Mouse (Mus musculus): ENCODE data around the gene Il9r. TPM values are rescaled to one million over a fixed set of nuclear protein-coding genes. Genes with fewer than 3 reads are reported as not detected.
"Not testable (repeated sequence)": the region's sequence is repeated elsewhere in the genome, so short reads cannot be mapped to it uniquely, and the experiment has no call there.

The Il9r gene
- polyA plus RNA-seq, 1 experiment from 2014 or later: not detected

DNA sequence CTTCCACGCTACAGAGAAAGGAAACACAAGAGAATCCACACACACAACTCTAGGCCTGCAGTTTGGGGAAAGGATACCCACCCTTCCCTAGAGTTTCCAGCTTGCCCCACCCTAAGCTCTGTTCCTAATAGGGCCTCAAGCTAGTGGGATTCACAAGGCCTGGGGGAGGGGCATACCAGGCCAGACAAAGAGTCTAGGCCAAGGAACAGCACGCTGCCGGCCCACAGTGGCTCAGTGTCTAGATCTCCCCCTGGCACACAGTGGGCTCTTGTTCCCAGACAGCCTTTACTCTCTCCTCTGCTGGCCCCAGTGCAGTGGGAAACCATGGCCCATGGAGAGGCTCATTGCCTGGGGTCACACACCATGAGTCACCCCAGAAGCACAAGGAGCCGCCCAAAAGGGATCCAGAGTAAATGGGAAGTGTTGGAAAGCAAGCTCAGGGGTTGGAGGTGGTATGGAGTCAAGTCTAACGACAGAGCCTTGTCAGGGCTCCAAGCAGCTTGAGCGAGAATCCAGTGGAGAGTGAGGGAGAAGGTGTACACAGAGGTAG is 18.5 kb upstream of the Il9r start:
- H3K4me3 ChIP-seq (ENCODE audit: low read depth, low read length): no peak overlapping the region

DNA sequence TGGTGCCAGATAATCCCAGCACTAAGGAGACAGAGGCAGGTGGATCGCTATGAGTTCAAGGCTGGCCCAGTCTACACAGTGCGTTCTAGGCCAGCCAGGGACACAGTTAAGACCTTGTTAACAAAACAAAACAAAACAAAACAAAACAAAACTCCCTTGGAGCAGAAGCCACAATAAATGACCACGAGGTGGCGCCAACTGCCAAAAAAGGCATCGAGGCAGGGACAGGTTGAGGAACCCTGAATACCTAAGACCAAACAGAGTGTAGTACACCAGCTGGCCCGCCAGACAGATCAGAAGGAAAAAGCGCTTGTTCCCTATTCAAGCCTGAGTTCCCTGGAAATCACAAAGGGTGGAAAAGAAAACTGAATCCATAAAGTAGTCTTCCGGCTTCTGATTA is 16.8 kb upstream of the Il9r start:
- Histone ChIP-seq H3K9ac (ENCODE audit: low read length) (no peak overlapping the region), H3K27me3 (ENCODE audit: control insufficient read depth, insufficient read depth, low read length) (no peaks in the 10 kb centered on the region), H3K36me3 (ENCODE audit: control insufficient read depth, insufficient read depth, low read length) (no peaks in the 10 kb centered on the region), H3K27ac (ENCODE audit: low read depth, low read length) (no peak overlapping the region), H3K4me3 (ENCODE audit: low read depth, low read length) (no peak overlapping the region), H3K9me3 (ENCODE audit: control insufficient read depth, low read length) (no peaks in the 10 kb centered on the region), H3K4me2 (ENCODE audit: low read depth, low read length, severe bottlenecking) (no peak overlapping the region), H3K4me1 (replicated peaks; ENCODE audit: control insufficient read depth, insufficient read depth, low read length) (peaks cover 4% of the 10 kb centered on the region; the same call in 1 of the 2 replicates)
- WGBS: 24% methylated on average over 8 of the region's 8 CpGs
- DNase-seq (ENCODE audit: low spot score) (peak; percentile 85), ATAC-seq (replicated peaks; ENCODE audit: low FRiP score) (no peak; the same call in 1 of the 2 replicates)

More for the DNA sequence above, 18.5 kb upstream of the Il9r start:
- 47% methylated on average over 6 of the region's 6 CpGs for WGBS
- no peak for DNase-seq (ENCODE audit: low spot score)
- Histone ChIP-seq H3K27ac (ENCODE audit: low read depth, low read length) (no peak overlapping the region), H3K27me3 (ENCODE audit: control insufficient read depth, insufficient read depth, low read length) (peaks cover 11% of the 10 kb centered on the region; the same call in 1 of the 2 replicates), H3K4me1 (replicated peaks; ENCODE audit: control insufficient read depth, insufficient read depth, low read length) (peaks cover 12% of the 10 kb centered on the region), H3K9ac (ENCODE audit: low read length) (peak overlapping the region; percentile 29; the same call in 1 of the 2 replicates), H3K36me3 (ENCODE audit: control insufficient read depth, insufficient read depth, low read length) (no peaks in the 10 kb centered on the region), H3K9me3 (ENCODE audit: control insufficient read depth, low read length) (no peaks in the 10 kb centered on the region), H3K4me2 (ENCODE audit: low read depth, low read length, severe bottlenecking) (no peak overlapping the region)
- ATAC-seq (replicated peaks; ENCODE audit: low FRiP score): no peak

GRCm38 (mm10) chr11:32215372-32216162 is 15.5 kb upstream of the Il9r start:
- H3K36me3 ChIP-seq (ENCODE audit: control insufficient read depth, insufficient read depth, low read length): no peaks in the 10 kb centered on the region; the same call in 1 of the 2 replicates
- 94% methylated on average over 18 of the region's 18 CpGs for WGBS
- no peaks in the 10 kb centered on the region for H3K9me3 ChIP-seq (ENCODE audit: control insufficient read depth, low read length)
- no peak overlapping the region for H3K4me3 ChIP-seq (ENCODE audit: low read depth, low read length)
- H3K27me3 ChIP-seq (ENCODE audit: control insufficient read depth, insufficient read depth, low read length): no peaks in the 10 kb centered on the region
- no peak overlapping the region for H3K27ac ChIP-seq (ENCODE audit: low read depth, low read length)
- DNase-seq (ENCODE audit: low spot score): no peak
- H3K9ac ChIP-seq (ENCODE audit: low read length): no peak overlapping the region
- no peak overlapping the region for H3K4me2 ChIP-seq (ENCODE audit: low read depth, low read length, severe bottlenecking)
- no peaks in the 10 kb centered on the region; the same call in 1 of the 2 replicates for H3K4me1 ChIP-seq (replicated peaks; ENCODE audit: control insufficient read depth, insufficient read depth, low read length)
- no peak for ATAC-seq (replicated peaks; ENCODE audit: low FRiP score)

DNA sequence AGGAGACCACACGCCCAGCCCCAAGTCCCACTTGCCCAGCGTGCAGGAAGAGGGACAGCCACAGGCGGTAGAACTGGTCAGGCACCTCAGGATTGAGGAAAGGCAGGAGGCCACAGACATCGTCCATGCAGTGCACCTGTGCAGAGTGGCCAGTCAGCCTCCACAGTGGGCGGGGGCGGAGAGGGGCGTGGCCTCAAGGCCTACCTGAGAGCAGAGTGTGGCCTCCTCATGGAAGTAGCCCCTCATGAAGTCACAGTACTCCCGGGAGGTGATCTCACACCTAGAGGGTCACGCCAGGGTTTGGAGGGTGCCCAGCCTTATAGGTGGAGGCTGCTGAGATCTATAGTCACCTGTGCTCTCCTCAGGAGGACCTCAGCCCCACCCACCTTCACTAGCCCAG is 10.5 kb upstream of the Il9r start:
- H3K36me3 ChIP-seq (ENCODE audit: control insufficient read depth, insufficient read depth, low read length): peaks cover 6% of the 10 kb centered on the region; the same call in 1 of the 2 replicates
- no peaks in the 10 kb centered on the region for H3K27me3 ChIP-seq (ENCODE audit: control insufficient read depth, insufficient read depth, low read length)
- no peak overlapping the region for H3K4me2 ChIP-seq (ENCODE audit: low read depth, low read length, severe bottlenecking)
- no peak overlapping the region for H3K27ac ChIP-seq (ENCODE audit: low read depth, low read length)
- H3K9ac ChIP-seq (ENCODE audit: low read length): no peak overlapping the region
- no peaks in the 10 kb centered on the region; the same call in 1 of the 2 replicates for H3K4me1 ChIP-seq (replicated peaks; ENCODE audit: control insufficient read depth, insufficient read depth, low read length)
- no peak overlapping the region for H3K4me3 ChIP-seq (ENCODE audit: low read depth, low read length)
- DNase-seq (ENCODE audit: low spot score): no peak
- 85% methylated on average over 9 of the region's 9 CpGs for WGBS
- H3K9me3 ChIP-seq (ENCODE audit: control insufficient read depth, low read length): no peaks in the 10 kb centered on the region
- ATAC-seq (replicated peaks; ENCODE audit: low FRiP score): peak; percentile 25; the same call in 1 of the 2 replicates

DNA sequence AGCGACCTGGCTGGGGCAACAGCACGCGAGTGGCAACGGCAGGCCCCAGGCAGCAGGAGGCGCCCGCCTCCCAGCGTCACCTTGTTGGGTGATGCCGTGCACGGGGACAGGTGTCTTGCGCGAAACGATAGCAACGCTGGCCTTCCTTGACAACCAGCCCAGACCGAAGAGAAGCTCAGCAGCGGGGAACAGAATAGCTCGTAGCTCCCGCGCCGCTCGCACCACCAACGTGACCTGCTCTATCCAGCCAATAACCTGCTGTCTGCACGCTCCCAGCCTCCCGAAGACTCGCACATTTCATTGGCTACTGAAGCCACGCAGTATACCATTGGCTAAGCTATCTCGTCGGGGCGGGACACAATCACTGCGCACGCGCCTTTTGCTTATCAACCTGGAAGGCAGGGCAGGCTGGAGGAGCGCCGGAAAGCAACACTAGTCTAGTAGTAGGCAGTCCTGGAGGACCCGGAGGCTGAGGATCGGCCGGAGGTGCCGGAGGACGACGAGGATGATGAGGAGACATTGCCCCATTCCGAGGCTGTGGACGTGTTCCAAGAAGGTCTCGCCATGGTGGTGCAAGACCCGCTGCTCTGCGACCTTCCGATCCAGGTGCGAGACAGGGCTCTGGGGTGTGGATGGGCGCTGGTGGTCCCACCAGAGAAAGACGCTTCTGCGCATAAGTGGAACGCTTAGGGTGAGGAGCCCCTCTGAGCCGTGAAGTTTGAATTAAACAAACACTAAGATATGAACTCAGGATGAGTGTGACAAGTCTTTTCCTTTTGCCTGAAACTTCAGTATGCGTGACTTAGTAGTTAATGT is 5.2 kb upstream of the Il9r start, which contains the start of gene Snrnp25:
Gene Snrnp25 (plus strand): TSS at position 358 of the 816 bp plus-strand sequence.
- no peaks in the 10 kb centered on the region; the same call in 1 of the 2 replicates for H3K4me1 ChIP-seq (replicated peaks; ENCODE audit: control insufficient read depth, insufficient read depth, low read length)
- DNase-seq (ENCODE audit: low spot score) (peak; percentile 97), ATAC-seq (replicated peaks; ENCODE audit: low FRiP score) (peak; percentile 100)
- H3K4me2 ChIP-seq (ENCODE audit: low read depth, low read length, severe bottlenecking): peak within 1 kb of the TSS; percentile 67
- peaks cover 6% of the 10 kb centered on the region; the same call in 1 of the 2 replicates for H3K36me3 ChIP-seq (ENCODE audit: control insufficient read depth, insufficient read depth, low read length)
- H3K9me3 ChIP-seq (ENCODE audit: control insufficient read depth, low read length): no peaks in the 10 kb centered on the region
- under 1% methylated on average over 52 of the region's 52 CpGs for WGBS
- no peaks in the 10 kb centered on the region for H3K27me3 ChIP-seq (ENCODE audit: control insufficient read depth, insufficient read depth, low read length)
- H3K4me3 ChIP-seq (ENCODE audit: low read depth, low read length): peak within 1 kb of the TSS; percentile 55
- H3K9ac ChIP-seq (ENCODE audit: low read length): peak within 1 kb of the TSS; percentile 69
- 0 out of 2 replicates have a peak within 1 kb of the TSS, but pooled peaks have one; percentile 38 for H3K27ac ChIP-seq (ENCODE audit: low read depth, low read length)

DNA sequence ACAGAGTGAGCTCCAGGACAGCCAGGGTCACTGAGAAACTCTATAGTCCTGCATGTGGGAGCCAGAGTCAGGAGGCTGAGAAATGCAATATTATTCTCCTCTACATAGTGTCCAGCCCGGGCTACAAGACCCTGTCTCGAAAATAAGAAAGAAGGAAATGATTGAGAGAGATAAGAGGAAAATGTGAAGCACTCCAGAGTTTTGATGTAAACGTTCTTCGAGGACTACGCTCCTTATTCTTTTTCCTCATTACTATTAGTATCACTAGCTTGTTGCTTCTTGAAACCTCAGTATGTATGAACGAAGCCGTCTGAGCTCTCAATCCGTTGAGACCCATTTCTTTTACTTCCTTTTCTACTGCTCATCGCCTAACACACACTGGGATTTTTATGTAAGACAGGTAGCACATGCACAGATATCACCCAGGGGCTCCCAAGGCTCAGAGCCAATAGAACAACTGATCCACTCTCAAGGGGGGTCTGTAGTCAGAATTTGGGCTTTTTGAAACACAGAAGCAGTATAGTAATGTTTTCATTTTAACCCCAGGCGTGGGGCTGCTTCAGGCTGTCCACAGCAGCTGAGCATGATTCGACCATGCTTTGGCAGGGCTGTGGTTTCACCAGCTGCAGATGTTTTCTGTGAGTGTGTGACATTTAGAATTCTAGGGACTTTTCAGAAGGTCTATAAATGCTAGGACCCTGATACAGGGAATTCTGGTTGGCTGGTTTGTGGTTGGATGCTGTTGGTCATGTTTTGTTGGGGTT is 2.0 kb upstream of the Il9r start:
- Histone ChIP-seq H3K9ac (ENCODE audit: low read length) (no peak overlapping the region), H3K27ac (ENCODE audit: low read depth, low read length) (no peak overlapping the region), H3K9me3 (ENCODE audit: control insufficient read depth, low read length) (no peaks in the 10 kb centered on the region), H3K4me3 (ENCODE audit: low read depth, low read length) (no peak overlapping the region), H3K27me3 (ENCODE audit: control insufficient read depth, insufficient read depth, low read length) (no peaks in the 10 kb centered on the region), H3K4me1 (replicated peaks; ENCODE audit: control insufficient read depth, insufficient read depth, low read length) (no peaks in the 10 kb centered on the region; the same call in 1 of the 2 replicates), H3K4me2 (ENCODE audit: low read depth, low read length, severe bottlenecking) (no peak overlapping the region), H3K36me3 (ENCODE audit: control insufficient read depth, insufficient read depth, low read length) (no peaks in the 10 kb centered on the region)
- no peak for DNase-seq (ENCODE audit: low spot score)
- 82% methylated on average over 11 of the region's 11 CpGs for WGBS
- no peak for ATAC-seq (replicated peaks; ENCODE audit: low FRiP score)

GRCm38 (mm10) chr11:32200992-32201391 is 913 bp upstream of the Il9r start:
- 60% methylated on average over 1 of the region's 1 CpGs for WGBS
- DNase-seq (ENCODE audit: low spot score); H3K36me3 ChIP-seq (ENCODE audit: control insufficient read depth, insufficient read depth, low read length): not testable (repeated sequence)

GRCm38 (mm10) chr11:32199230-32199629 is 849 bp downstream of the Il9r start:
- no peak overlapping the region for H3K4me3 ChIP-seq (ENCODE audit: low read depth, low read length)
- no peaks in the 10 kb centered on the region for H3K36me3 ChIP-seq (ENCODE audit: control insufficient read depth, insufficient read depth, low read length)
- ATAC-seq (replicated peaks; ENCODE audit: low FRiP score) (no peak), DNase-seq (ENCODE audit: low spot score) (peak; percentile 47)
- no peak overlapping the region for H3K4me2 ChIP-seq (ENCODE audit: low read depth, low read length, severe bottlenecking)
- no peaks in the 10 kb centered on the region for H3K27me3 ChIP-seq (ENCODE audit: control insufficient read depth, insufficient read depth, low read length)
- H3K9ac ChIP-seq (ENCODE audit: low read length): no peak overlapping the region
- no peaks in the 10 kb centered on the region for H3K4me1 ChIP-seq (replicated peaks; ENCODE audit: control insufficient read depth, insufficient read depth, low read length)
- H3K27ac ChIP-seq (ENCODE audit: low read depth, low read length): no peak overlapping the region
- 41% methylated on average over 6 of the region's 6 CpGs for WGBS
- no peaks in the 10 kb centered on the region for H3K9me3 ChIP-seq (ENCODE audit: control insufficient read depth, low read length)

More at GRCm38 (mm10) chr11:32200992-32201391, 913 bp upstream of the Il9r start:
- H3K4me1 ChIP-seq (replicated peaks; ENCODE audit: control insufficient read depth, insufficient read depth, low read length); H3K9ac ChIP-seq (ENCODE audit: low read length); H3K4me3 ChIP-seq (ENCODE audit: low read depth, low read length); H3K9me3 ChIP-seq (ENCODE audit: control insufficient read depth, low read length); ATAC-seq (replicated peaks; ENCODE audit: low FRiP score); H3K4me2 ChIP-seq (ENCODE audit: low read depth, low read length, severe bottlenecking); H3K27ac ChIP-seq (ENCODE audit: low read depth, low read length); H3K27me3 ChIP-seq (ENCODE audit: control insufficient read depth, insufficient read depth, low read length): not testable (repeated sequence)

Data from forebrain, embryonic 11.5 days (tissue).